Mouse (Mus musculus) retina, postnatal 7 days (tissue): ENCODE measurements around the gene Dlg1.

Experiments
- DNase-seq: peaks from one replicate; pipeline ENCODE4 v3.0.0-alpha.2; 2012; ENCODE audit warnings: low read depth, low spot score

Gene Dlg1

DNA sequence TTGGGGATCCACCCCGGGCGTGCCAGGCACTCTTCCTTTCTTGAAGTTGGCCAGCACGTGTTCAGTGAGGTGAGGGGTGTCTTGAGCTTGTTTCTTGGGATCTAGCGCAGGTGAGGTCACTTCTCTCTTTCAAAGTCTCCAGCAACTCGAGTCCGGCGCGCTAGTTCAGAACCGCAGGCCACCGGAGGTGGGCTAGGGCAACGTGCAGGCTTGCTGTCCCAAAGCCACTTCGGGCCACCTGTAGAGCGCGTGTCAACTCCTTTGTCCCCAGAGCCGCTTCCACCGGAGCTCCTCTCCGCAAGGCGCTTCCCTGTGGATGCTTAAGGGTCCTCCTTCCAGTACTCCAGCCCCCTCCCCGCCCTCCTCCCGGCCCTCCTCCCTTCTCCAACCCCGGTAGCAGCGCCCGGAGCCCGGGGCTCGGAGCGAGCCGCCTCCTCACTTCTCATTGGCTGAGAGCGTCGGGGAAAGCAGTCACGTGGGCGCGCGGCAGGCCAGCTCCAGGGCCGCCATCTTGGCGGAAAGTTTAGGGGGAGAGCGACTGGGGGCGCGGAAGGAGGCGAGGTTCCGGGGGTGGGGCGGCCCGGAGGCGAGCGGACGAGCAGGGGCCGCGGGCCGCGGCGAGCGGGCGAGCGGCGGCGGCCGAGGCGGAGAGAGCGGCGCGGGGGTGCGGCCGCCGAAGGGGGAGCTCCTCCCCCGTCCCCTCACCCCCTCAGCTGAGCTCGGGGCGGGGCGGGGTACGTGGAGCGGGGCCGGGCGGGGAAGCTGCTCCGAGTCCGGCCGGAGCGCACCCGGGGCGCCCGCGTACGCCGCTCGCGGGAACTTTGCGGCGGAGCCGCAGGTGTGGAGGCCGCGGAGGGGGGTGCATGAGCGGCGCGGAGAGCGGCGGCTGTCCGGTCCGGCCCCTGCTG is at the start of gene Dlg1:
Dlg1 (plus strand) TSS at position 65 of the 908 bp plus-strand sequence.
- peak; percentile 76 for DNase-seq

DNA sequence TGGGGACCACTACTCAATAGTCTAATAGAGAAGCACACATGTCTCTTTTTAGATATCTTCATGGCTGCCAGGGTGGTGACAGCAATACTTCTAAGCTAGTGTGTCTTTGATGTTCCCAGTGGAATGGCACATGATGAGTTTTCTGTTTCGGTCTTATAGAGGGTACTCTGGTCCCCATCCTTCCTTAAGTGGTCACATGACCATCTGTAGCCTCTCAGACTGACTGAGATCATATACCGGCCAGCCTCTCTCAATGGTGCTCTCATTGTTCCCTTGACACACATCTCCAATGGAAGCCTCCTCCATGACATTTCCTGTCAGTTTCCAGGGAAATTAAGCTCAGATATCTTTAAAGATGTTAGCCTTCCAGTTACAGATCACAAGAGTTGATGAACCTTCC is 46.9 kb upstream of the Dlg1 start:
- no peak for DNase-seq

DNA sequence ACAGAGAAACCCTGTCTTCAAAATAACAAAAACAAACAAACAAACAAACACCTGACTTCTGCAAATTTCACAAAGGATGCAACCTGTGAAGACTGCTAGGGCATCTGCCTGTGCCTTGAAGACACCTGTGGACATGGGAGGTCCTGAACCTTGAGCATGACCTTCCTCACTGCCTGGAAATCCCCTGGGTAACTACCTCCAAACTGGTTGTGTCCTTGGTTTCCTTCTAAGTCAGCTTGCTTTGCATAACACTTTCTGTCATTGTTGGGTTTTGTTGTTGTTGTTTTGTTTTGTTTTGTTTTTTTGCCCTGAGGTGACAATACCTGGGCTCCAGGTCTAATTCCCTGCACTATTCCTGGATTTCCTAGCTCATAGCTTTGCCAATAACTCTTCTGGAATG is 46.1 kb upstream of the Dlg1 start:
- no peak for DNase-seq

DNA sequence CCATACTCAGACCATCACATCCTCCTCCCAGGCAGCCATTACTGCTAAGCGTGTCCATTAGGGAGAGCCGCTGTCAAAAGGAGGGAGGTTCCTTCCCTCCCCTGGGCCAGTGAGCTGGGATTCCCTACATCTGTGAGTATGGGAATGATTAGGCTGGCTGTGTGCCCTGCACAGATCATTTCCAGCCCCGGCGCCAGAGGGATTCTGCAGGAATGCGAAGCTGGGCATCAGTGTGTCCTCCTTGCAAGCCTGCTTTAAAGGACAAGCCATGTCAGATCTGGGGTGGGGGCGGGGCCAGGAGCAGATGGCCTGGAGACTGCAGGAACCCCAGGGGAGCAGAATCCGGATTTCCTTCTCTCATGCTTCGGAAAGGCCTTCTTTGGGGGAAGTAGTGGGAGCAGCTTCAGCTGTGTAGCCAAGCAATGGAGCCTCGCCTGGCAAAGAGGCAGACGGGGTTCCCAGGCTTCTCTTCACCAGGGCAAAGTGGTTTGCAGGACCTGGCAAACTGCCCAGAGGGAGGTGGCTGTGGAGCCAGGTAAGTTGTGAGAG is 45.3 kb upstream of the Dlg1 start:
- peak; percentile 44 for DNase-seq

DNA sequence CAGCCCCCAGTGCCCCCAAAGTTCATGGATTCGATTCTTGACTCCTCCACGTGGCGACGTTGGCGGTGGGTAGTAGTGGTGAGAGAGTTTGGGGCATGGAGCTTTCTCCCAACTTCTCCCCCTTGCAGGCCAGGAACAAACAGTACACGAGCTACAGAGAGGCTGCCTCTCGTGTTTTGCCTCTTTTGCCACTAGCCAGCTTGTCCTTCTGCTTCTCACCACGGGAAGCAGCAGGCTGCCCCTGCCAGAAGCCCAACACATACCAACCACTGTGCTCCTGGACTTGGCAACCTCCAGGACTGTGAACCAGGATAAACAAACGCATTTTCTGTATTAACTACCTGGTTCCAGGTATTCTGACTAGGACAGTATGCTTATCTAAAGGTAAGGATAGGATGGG is 44.6 kb upstream of the Dlg1 start:
- DNase-seq = no peak

DNA sequence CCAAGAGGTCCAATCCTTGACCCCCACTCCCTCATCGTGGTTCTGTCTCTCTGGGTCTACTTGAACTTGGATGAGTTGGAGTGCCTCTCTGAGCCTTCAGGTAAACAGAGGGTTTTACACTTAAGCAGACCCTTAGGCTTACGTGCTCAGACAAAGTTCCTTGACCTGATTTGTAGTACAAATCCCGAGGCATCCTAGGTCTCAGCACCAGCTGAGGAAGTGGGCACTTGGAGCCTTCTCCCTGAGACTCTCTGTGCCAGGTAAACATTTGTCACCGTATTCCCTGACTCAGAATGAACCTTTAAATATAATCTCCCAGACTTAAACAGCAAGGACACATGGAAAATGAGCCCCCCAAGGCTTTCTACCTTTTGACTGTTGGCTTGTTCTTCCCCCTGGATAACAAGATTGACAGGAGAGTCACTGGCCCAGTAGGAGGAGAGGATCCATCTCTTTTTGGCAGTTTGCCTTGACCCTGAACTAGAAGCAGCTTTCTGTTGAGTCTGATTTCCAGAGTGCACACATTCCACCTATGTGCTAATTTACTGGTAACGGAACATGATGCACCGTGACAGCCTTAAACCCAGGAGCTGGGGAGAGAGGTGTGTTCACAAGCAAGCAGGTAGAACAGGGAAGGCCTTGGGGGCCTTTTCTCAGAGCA is 43.4 kb upstream of the Dlg1 start:
- DNase-seq = no peak

DNA sequence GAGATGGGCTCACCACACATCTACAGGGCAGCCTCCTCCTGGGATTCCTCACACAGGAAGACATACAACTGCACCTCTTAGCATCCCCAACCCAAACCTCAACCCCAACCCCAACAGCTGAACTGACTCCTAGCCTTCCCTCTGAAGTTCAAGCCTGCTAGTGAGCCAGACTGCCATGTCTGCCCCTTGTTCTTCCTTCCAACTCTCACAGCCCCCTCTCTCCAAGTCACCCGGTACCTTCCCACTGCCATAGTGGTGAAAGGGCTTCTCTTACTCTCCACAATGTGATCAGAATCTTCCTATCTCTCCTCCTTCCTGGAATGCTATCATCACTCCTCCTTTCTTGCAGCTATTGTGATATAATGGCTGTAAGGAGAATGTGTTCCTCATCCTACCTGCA is 40.9 kb upstream of the Dlg1 start:
- no peak for DNase-seq

DNA sequence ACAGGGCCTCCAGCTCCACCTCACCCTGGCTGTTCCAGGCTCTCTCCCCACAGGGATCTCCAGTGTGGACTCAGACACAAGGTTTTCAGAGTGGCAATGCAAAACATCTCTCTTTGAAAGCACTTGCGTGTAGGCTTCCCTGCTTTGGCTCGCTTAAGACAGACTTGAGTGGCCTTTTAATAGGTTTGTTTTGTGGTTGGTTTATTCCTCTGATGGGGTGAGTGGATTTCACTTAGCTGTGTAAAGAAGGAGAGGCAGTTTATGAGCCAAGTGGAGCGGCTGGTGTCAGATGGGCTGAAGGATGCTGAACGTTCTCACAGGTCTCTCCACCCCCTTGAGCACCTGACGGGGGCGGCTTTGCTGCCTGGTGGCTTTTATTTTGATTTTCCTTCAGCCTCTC is 40.1 kb upstream of the Dlg1 start:
- DNase-seq = no peak

DNA sequence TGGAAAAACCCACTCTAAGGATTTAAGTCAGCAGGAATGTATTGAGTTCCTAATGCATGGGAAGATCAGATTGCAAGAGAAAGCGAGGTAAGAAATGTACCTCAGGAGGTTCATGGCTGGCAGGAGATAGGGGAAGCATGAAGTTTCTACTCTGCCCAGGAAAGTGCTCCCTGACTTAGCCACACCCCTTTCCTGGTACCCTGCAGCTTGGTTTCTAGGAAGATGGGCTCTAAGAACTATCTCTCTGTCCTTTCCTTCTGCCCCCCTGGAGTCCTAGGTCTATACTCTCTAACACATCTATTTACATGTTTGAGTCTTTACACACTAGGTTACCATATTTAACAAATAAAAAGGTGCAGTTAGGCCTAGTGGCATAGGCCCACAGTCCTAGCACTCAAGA is 38.5 kb upstream of the Dlg1 start:
- DNase-seq = no peak

DNA sequence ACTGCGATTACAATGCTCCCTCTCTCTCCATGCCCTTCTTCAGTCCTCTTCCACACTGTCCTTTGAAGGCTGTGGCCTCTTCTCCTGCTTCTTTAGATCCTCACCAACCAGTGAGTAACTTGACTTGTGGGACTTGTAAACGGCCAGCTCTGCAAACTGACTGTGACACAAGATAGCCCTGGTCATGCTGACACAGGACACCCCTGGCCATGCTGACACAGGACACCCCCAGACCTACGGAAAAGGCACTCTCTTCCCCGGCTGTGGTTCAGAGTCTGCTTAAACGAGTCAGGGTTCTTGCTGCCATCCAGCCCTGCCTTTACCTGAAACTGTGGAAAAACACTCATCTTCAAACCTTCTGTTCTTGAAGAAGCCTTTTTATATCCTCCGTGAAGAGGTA is 36.9 kb upstream of the Dlg1 start:
- DNase-seq = no peak

DNA sequence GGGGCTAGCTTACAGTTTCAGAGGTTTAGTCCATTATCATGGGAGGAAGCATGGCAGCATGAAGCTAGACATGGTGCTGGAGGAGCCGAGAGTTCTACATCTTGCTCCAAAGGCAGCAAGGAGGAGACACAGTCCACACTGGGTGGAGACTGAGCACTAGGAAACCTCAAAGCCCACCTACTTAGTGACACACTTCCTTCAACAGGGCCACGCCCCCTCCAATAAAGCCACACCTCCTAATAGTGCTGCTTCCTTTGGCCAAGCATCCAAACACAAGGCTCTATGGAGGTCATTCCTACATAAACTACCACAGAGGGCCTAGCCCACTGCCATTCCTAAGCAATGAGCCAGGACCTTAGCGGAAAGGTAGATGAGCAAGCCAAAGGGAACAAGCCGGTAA is 32.9 kb upstream of the Dlg1 start:
- no peak for DNase-seq

DNA sequence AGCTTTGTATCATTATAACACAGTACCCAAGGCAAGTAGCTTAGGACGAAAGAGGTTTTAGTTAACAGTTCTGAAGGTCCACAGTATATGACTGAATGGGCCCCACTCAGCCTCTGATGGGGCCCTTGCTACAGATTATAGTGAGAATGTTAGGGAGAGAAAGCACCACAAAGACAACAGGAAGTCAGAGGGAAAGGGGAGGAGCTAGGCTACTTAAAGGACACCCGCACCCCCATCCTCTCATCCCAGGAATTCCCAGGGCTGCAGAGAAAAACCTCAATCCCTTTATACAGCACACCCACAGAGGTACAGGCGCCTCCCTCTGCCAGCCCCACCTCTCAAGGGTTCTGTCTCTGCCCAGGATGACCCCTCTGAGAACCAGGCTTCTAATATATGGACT is 32.2 kb upstream of the Dlg1 start:
- no peak for DNase-seq

DNA sequence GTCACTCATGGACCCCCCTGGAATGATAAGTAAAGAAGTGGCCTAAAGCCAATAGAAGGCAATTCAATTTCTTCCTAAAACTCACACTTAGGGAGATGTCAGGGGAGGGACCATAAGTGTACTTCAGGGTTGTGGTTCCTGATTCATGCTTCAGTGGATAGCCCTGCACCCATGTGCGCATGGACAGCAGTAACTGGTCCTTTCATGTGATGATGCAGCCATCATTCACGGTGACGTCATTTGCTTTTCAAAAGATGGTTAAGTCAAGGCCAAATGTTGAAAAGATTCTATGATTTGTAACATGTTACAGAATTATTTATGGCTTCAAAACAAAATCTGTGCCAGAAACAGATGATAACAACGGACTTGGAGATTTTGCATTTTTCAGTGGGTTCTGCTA is 28.9 kb upstream of the Dlg1 start:
- DNase-seq = no peak

DNA sequence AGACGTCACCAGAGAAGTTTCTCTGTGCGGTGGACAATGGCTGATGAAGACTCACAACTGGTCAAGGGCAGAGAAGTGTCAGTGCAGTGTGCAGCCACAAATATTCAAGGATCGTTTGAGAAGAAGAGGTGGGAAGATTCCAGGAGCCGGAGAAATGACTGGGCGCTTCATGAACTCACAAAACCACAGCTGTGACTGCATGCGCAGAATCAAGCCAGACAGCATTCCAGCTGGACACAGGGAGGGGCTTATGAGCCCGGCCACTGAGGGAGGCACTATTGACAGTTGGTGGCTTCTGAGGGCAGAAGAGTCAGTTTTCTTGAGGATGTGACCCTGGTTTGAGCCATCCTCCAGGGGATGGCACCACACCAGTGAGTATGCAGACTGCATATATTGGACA is 24.9 kb upstream of the Dlg1 start:
- no peak for DNase-seq

DNA sequence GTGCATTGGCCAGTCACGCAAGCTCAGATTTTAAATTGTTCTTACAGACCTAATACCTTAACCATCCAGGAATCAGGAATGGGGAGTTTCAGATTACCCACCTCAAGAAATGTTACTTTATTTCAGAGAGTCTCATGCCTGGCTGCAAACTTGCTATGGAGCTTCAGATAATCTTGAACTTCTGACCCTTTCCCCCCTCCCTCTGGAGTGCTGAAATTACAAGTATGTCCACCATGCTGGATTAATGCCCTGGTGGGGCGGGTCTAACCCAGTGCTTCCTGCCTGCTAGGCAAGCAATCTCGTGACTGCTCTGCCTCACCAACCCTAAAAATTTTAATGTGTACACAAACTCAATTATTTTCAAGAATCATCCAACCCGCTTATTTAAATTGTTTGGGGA is 23.3 kb upstream of the Dlg1 start:
- no peak for DNase-seq

DNA sequence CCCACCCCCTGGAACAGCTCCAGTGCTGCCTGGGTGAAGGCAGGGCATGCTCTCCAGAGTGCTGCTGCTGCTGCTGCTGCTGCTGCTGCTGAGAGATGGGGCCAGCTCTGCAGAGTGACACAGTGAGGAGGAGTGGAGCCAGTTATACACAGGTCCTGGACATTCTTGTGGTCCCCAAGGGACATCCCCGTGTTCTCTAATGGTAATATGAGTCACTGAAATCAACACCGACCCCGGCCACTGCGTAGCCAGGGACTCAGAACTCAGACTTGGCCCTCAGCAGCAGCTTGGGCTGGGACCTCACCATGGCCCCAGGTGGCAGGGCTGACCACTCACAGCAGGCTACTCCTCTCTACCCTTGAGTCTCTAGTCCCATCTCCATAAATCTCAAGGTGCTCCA is 21.5 kb upstream of the Dlg1 start:
- no peak for DNase-seq

DNA sequence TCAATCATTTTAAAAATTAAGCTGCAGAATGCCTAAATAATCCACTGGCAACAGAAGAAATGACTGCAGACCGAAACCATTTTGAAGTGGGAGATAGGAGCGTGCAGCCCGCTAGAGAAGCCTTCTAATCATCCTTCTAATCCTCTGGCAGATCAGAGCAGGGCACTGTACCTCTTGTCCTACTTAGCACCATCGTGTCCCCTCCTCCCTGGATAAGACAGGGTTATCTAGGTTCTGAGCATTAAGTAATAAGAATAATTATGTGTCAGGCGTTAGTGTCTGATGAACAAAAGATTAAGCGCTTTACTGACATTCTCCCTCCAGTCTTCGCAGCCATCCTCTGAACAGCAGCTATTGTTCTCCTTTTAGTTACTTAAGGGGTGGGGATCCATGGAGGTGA is 16.0 kb upstream of the Dlg1 start:
- DNase-seq = no peak

DNA sequence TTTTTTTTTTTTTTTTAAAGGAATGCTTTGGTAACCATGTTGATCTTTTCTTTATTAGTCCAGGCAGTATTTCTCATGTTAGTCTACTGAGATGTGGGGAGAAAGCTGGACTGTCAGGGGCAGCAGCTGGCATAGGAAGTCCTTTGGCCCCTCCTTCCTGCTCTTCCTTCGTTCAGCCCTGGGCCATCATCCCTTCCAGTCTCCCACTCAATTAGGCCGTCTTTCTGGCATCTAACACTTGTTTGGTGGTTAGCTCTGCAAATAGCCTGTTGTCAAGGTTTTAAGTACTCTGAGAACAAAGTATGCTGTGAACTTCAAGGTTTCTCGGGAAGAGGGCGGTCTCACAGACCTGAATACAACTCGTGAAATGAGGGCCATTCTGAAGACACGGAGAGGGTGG is 12.5 kb upstream of the Dlg1 start:
- no peak for DNase-seq

DNA sequence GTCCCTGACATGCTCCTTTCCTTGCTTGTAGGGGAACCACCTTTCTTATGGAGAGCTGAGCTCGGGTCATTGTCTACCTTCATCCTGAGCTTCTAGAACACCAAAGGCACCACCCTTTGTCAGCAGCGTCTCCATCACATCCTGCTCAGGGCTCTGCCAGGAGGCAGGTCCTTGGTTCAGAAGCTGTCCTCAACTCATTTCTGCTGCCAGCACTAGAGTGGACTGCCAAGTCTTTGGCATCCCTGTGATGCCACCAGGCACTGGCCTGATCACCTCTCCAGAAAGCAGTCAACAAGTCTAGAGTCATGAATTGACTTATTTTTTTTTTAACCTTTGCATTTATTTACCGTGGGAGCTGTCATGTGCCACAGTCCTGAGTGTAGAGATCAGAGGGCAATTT is 11.7 kb upstream of the Dlg1 start:
- DNase-seq = no peak

DNA sequence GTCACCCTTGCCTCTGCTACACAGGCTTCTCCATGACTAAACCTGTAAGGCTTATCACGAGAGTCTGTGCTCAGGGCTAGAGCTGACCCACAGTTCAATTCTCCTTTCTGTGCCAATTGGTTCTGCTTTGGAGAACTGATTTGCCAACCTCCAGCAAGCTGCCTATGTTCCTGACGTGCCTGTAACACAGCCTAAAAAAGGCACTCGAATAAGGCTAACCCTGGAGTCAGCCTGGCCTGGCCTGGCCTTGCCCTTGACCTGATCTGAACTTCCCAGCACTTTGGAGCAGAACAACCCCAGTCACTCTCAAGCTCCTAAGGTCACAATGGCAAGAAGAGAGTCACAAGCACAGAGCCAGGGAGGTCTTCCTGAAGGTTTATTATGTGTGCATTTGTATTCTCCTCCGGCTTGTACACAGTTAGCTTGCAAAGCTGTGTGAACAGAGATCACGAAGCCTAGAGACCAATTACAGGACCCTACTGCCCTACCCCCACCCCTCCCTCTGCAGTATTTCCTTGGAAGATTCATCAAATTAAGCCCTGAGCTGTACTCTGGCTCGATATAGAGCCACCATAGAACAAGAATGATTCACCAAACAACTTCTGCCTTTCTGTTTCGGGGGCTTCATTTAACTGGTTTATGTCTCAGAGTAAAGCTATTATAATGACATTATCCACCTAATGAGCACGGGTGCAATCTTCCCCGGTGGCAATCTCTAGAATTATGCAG is 11.0 kb upstream of the Dlg1 start:
- DNase-seq = no peak

DNA sequence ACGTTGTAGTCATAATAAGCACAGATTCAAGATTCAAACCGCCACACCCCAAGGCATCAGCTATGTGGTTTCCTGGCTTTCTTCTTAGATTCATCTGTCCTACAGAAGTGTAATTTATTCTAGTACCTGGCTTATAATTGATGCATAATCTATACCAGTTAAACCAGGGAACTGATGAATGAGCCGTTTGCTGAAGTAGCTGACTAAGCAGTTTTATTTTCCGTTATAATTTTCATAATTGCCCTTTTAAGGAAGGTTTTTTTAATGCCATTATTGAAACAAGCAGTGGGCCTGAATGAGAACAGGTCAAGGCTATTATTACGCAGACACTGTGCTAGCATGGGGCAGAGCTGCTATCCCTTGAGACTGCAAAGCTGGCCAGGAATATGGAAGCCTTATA is 9.6 kb upstream of the Dlg1 start:
- DNase-seq = no peak

DNA sequence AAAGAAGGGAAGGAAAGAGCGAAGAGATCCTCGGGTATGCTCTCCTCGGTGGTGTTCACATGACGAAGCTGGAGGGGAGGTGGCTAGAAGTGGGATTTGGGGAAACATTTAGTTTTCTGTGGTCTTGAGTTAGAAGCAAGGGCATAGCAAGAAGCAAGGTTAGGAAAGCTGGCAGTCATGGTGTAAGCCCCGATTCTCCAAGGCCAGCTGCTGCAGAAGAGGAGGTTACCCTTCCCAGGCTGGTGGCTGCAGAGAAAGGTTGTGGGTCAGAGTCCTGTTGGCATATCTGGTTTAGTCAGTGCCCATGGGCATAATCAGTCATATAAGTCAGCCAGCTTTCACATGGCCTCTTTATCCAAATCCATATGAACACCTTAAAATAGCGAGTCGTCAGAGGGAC is 9.2 kb upstream of the Dlg1 start:
- DNase-seq = no peak
